Mouse (Mus musculus) hindbrain, embryonic 14.5 days (tissue): ENCODE measurements around the gene Srf. TPM values are rescaled to one million over a fixed set of nuclear protein-coding genes. Genes with fewer than 3 reads are reported as not detected.

Source experiments
- ATAC-seq: fragments of 200-750 bp; cut with Nextera tagmentation; 2 replicates; pipeline ENCODE4 v1.8.0; 2017; ENCODE audit warnings: moderate number of reproducible peaks, mild to moderate bottlenecking, moderate TSS enrichment, moderate library complexity; ENCODE audit not compliant: low FRiP score
- DNase-seq: peaks from one replicate; pipeline ENCODE4 v3.0.0-alpha.2; 2015; ENCODE audit warnings: low spot score
- H3K27ac ChIP-seq: fragments of 300-500 bp; sonication (generic); 2 replicates; pipeline ENCODE4 v1.5.1; 2014; ENCODE audit warnings: mild to moderate bottlenecking, moderate library complexity
- H3K27me3 ChIP-seq: fragments of 300-500 bp; sonication (generic); 2 replicates; pipeline ENCODE4 v1.6.1; 2014; ENCODE audit warnings: mild to moderate bottlenecking, low read length, mixed read lengths; ENCODE audit not compliant: control insufficient read depth, insufficient read depth
- H3K36me3 ChIP-seq: fragments of 300-500 bp; sonication (generic); replicated peaks from 2 replicates; pipeline ENCODE4 v1.6.1; 2014; ENCODE audit not compliant: control insufficient read depth, insufficient read depth
- H3K4me1 ChIP-seq: fragments of 300-500 bp; sonication (generic); replicated peaks from 2 replicates; pipeline ENCODE4 v1.6.1; 2014; ENCODE audit warnings: antibody characterized with exemption, low read length, mixed read lengths; ENCODE audit not compliant: control insufficient read depth, insufficient read depth
- H3K4me2 ChIP-seq: fragments of 300-500 bp; sonication (generic); replicated peaks from 2 replicates; pipeline ENCODE4 v1.6.1; 2014; ENCODE audit warnings: mild to moderate bottlenecking, moderate library complexity
- H3K4me3 ChIP-seq: fragments of 300-500 bp; sonication (generic); replicated peaks from 2 replicates; pipeline ENCODE4 v1.5.1; 2014; ENCODE audit warnings: mild to moderate bottlenecking, low read length
- H3K9ac ChIP-seq: fragments of 300-500 bp; sonication (generic); 2 replicates; pipeline ENCODE4 v1.6.1; 2014
- H3K9me3 ChIP-seq: fragments of 300-500 bp; sonication (generic); 2 replicates; pipeline ENCODE4 v1.6.1; 2016; ENCODE audit warnings: low read length; ENCODE audit not compliant: control insufficient read depth
- WGBS: fragments of 180-500 bp; shearing (Covaris S2); extraction: QIAGEN DNeasy Blood & Tissue Kit; methylation state at CpG from one replicate; pipeline ENCODE4 v1.1.7; 2014; 5-methylcytosine and 5-hydroxymethylcytosine counted together
- polyA plus RNA-seq: library from polyadenylated mRNA; unstranded; fragments of >200 nt; fragmentation: Nextera tagmentation; extraction: Ambion mirVana; gene quantifications from 2 replicates; pipeline ENCODE4 v1.2.1, GENCODE M21; 2014

The Srf gene
- polyA plus RNA-seq, 1 experiment from 2014 or later, result 6.5 TPM

DNA sequence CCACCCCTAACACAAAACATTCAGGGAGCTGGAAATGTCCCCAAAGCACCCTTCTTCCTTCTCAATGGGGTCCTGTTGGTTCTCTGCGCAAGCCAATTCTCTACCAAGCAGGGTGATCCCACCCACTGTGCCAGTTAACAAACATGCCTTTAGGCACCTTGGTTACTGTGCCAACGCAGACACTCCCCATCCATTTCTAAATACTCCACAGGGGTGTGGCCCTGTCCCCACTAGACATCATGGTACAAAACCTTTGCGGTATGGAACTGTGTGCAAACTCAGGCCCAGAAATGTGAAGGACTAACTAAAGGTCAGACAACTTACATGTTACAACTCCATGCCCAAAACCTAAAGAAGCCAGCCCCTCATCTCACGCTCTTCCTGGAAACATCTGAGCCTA, 37.1 kb upstream of the Srf start:
- 78% methylated on average over 4 of the region's 4 CpGs for WGBS
- no peak for ATAC-seq
- H3K9me3 ChIP-seq, result no peaks in the 10 kb centered on the region

GRCm38 (mm10) chr17:46591406-46591805, 35.4 kb upstream of the Srf start:
- H3K4me2 ChIP-seq, result no peak overlapping the region
- H3K4me1 ChIP-seq, result peaks cover 6% of the 10 kb centered on the region; the same call in 1 of the 2 replicates
- H3K9me3 ChIP-seq, result no peaks in the 10 kb centered on the region
- no peak overlapping the region for H3K27ac ChIP-seq
- whole genome bisulfite sequencing, result 85% methylated on average over 19 of the region's 19 CpGs
- peaks cover 44% of the 10 kb centered on the region for H3K36me3 ChIP-seq
- DNase-seq (no peak), ATAC-seq (no peak)
- no peak overlapping the region for H3K4me3 ChIP-seq
- H3K9ac ChIP-seq, result no peak overlapping the region
- no peaks in the 10 kb centered on the region for H3K27me3 ChIP-seq

More for the DNA sequence above, 37.1 kb upstream of the Srf start:
- Histone ChIP-seq H3K36me3 (peaks cover 28% of the 10 kb centered on the region), H3K4me1 (peaks cover 6% of the 10 kb centered on the region; the same call in 1 of the 2 replicates), H3K9ac (no peak overlapping the region), H3K27me3 (no peaks in the 10 kb centered on the region), H3K27ac (no peak overlapping the region), H3K4me2 (no peak overlapping the region), H3K4me3 (no peak overlapping the region)
- no peak for DNase-seq

DNA sequence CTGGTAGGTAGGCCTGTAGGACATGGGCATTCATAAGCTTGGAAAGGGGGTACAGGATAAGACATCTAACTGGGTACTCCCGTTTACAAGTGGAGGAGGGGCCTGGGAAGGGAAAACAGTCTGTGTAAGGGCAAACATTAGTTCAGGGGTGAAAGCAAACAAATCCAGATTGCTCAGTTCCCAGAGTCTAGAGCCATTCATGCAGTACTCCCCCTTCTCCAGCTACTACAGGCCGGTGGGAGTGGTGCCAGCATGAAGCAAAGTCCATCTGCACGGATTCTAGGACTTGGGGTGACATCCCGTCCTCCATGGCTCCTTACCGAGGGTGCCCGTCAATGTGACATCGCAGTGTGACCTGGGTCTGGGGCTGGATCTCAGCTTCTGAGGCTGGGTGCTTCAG, 34.5 kb upstream of the Srf start:
- WGBS, result 92% methylated on average over 7 of the region's 7 CpGs
- no peak overlapping the region for H3K27ac ChIP-seq
- H3K4me3 ChIP-seq, result no peak overlapping the region
- no peaks in the 10 kb centered on the region for H3K27me3 ChIP-seq
- no peak for DNase-seq
- peaks cover 54% of the 10 kb centered on the region for H3K36me3 ChIP-seq
- no peak for ATAC-seq
- H3K9ac ChIP-seq, result no peak overlapping the region
- no peaks in the 10 kb centered on the region for H3K9me3 ChIP-seq
- H3K4me1 ChIP-seq, result peaks cover 6% of the 10 kb centered on the region; the same call in 1 of the 2 replicates
- no peak overlapping the region for H3K4me2 ChIP-seq

DNA sequence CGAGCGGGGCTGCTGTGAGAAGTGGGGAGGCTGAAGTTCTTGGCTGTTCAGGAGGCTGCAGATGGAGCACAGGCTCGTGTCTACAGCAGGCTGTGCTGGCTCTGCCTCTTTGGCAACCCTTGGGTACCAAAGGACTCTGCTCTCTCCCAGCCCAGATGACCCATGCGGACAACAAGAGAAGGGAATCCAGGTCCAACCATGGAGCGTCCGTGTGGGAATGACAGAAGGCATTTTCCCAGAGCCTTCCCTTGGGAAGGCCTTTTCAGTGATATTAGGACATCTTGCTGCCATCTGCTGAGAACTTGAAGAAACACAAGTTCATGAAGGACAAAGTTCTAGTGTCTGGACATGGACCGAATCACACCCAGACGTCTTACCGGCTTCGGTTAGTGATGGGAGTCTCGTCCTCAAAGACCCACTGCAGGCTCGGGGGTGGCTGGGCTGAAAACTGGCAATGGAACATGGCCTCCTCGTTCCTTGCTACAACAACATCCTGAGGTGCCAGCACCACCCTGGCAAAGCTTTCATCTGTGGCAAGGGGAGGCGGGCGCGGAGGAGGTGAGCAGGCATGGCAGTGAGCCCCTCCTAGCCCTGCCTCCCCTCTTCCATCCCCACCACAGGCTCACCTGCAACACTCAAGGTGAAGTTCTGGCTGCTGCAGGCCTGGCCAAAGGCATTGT, 33.8 kb upstream of the Srf start:
- Histone ChIP-seq H3K4me2 (no peak overlapping the region), H3K4me3 (no peak overlapping the region), H3K4me1 (peaks cover 6% of the 10 kb centered on the region; the same call in 1 of the 2 replicates), H3K27me3 (no peaks in the 10 kb centered on the region), H3K36me3 (peaks cover 60% of the 10 kb centered on the region), H3K27ac (no peak overlapping the region), H3K9ac (no peak overlapping the region), H3K9me3 (no peaks in the 10 kb centered on the region)
- DNase-seq (no peak), ATAC-seq (no peak)
- 88% methylated on average over 16 of the region's 16 CpGs for WGBS

- 96% methylated on average over 6 of the region's 6 CpGs for WGBS
- H3K4me1 ChIP-seq, result peaks cover 6% of the 10 kb centered on the region; the same call in 1 of the 2 replicates
- H3K9me3 ChIP-seq, result no peaks in the 10 kb centered on the region
- H3K9ac ChIP-seq, result no peak overlapping the region
- H3K4me2 ChIP-seq, result no peak overlapping the region
- no peak for ATAC-seq
- no peak overlapping the region for H3K27ac ChIP-seq
- no peak overlapping the region for H3K4me3 ChIP-seq
- DNase-seq, result no peak
- no peaks in the 10 kb centered on the region for H3K27me3 ChIP-seq
- peaks cover 64% of the 10 kb centered on the region for H3K36me3 ChIP-seq
These were observed 32.9 kb upstream of the Srf start for GRCm38 (mm10) chr17:46588913-46589312.

GRCm38 (mm10) chr17:46588173-46588572, 32.2 kb upstream of the Srf start:
- no peak for ATAC-seq
- no peaks in the 10 kb centered on the region for H3K9me3 ChIP-seq
- H3K4me2 ChIP-seq, result no peak overlapping the region
- 91% methylated on average over 9 of the region's 9 CpGs for WGBS
- no peak for DNase-seq
- H3K36me3 ChIP-seq, result peaks cover 66% of the 10 kb centered on the region
- no peaks in the 10 kb centered on the region for H3K27me3 ChIP-seq
- H3K9ac ChIP-seq, result no peak overlapping the region
- H3K4me3 ChIP-seq, result no peak overlapping the region
- peaks cover 6% of the 10 kb centered on the region; the same call in 1 of the 2 replicates for H3K4me1 ChIP-seq
- H3K27ac ChIP-seq, result no peak overlapping the region

GRCm38 (mm10) chr17:46586327-46586726, 30.4 kb upstream of the Srf start:
- Histone ChIP-seq H3K27me3 (no peaks in the 10 kb centered on the region), H3K27ac (no peak overlapping the region), H3K4me3 (no peak overlapping the region), H3K9me3 (no peaks in the 10 kb centered on the region), H3K9ac (no peak overlapping the region), H3K4me2 (no peak overlapping the region), H3K36me3 (peaks cover 82% of the 10 kb centered on the region), H3K4me1 (no peaks in the 10 kb centered on the region)
- no peak for ATAC-seq
- no peak for DNase-seq
- WGBS, result 93% methylated on average over 8 of the region's 8 CpGs

GRCm38 (mm10) chr17:46578650-46579049, 22.7 kb upstream of the Srf start:
- no peak for ATAC-seq
- 84% methylated on average over 5 of the region's 5 CpGs for WGBS
- H3K27me3 ChIP-seq, result no peaks in the 10 kb centered on the region

DNA sequence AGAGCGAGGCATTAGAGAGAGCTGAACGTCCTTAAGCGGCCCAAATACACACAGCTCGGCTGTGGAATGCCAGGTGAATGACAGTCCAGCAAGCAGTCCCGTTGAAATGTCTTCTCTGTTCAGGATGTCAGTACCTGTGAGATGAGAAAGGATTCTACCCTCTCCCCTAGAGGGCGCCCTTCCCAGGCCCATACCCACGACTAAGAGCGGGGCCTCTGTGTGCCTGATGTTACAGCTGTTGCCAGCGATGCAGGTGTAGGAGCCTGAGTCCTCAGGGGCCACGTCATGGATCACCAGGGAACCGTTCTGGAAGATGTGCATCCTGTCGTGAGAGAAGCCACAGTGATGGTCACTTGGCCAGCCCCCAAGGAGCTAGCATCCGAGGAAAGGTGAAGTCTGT, 20.1 kb upstream of the Srf start:
- ATAC-seq, result no peak
- no peak overlapping the region for H3K9ac ChIP-seq
- H3K36me3 ChIP-seq, result peaks cover 91% of the 10 kb centered on the region
- 90% methylated on average over 13 of the region's 13 CpGs for WGBS
- DNase-seq, result no peak
- no peak overlapping the region for H3K4me2 ChIP-seq
- H3K27ac ChIP-seq, result no peak overlapping the region
- no peaks in the 10 kb centered on the region for H3K9me3 ChIP-seq
- no peaks in the 10 kb centered on the region for H3K4me1 ChIP-seq
- no peak overlapping the region for H3K4me3 ChIP-seq
- H3K27me3 ChIP-seq, result no peaks in the 10 kb centered on the region

More at GRCm38 (mm10) chr17:46578650-46579049, 22.7 kb upstream of the Srf start:
- no peak for DNase-seq
- Histone ChIP-seq H3K4me2 (no peak overlapping the region), H3K9me3 (no peaks in the 10 kb centered on the region), H3K9ac (no peak overlapping the region), H3K4me1 (no peaks in the 10 kb centered on the region), H3K27ac (no peak overlapping the region), H3K36me3 (peaks cover 83% of the 10 kb centered on the region), H3K4me3 (no peak overlapping the region)
